9 mouse cellular contexts compared by ENCODE assay signal in the genomic region with DNA sequence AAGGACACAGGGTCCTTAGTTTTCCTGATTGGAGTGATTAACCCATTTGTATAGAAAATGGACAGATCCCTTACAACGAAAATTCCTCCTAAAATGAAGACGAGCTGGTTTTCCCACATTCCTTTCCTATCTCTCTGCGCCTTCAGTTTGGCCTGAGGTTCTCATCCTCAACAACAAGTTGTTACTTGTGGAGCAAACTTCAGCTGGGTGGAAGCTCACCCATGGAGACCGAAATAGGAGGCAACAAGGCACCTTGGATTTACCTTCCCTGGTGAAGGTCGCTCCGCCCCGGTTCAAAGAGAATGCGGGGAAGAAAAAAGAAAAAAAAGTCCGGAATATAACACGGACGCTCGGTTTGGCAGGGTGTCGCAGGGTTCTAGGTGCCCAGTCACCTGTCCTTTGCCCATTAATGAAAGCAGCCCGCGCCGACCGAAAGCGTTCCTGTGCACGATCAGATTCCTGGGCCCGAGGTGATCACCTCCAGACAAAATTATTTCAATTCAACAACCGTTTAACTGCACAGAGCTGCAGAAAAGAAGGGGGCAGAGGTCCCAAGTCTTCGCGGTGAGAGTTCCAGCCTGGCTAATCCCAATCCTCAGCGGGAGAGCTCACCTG. TPM values are rescaled to one million over a fixed set of nuclear protein-coding genes. Genes with fewer than 3 reads are reported as not detected.
A peak's percentile ranks its signal among the peaks of the same experiment; 100 is the strongest.
DNase-seq lines count a peak whose midpoint lies in the region; ATAC-seq and TF ChIP-seq lines count a peak whose summit lies in the region.
"Had no signal": no experiment of that assay in that cellular context is flagged by ENCODE, and none has a peak within 500 bp of the region (broad histone marks: within the 10 kb centered on the region; RNA-seq: fewer than 3 reads in every experiment).

No protein-coding gene starts in this region.

- H3K4me1 ChIP-seq in megakaryocyte, embryonic 14.5 days, result peaks cover 16% of the 10 kb centered on the region
- H3K4me1 ChIP-seq in forebrain, embryonic 14.5 days (ENCODE audit: control insufficient read depth, insufficient read depth, low read length), result no peaks in the 10 kb centered on the region
- 0 out of 2 replicates have a peak, but pooled peaks cover 3% of the 10 kb centered on the region for H3K4me1 ChIP-seq in limb, embryonic 14.5 days (ENCODE audit: control insufficient read depth, insufficient read depth, low read length)
- H3K4me1 ChIP-seq in stomach, embryonic 14.5 days (ENCODE audit: control insufficient read depth, insufficient read depth, low read length), result no peaks in the 10 kb centered on the region

- 6% methylated on average over 24 of the region's 24 CpGs for WGBS in forebrain, embryonic 14.5 days
- 7% methylated on average over 24 of the region's 24 CpGs for WGBS in limb, embryonic 14.5 days
- whole genome bisulfite sequencing in stomach, embryonic 14.5 days, result 7% methylated on average over 24 of the region's 24 CpGs

- H3K4me2 ChIP-seq in forebrain, embryonic 14.5 days (ENCODE audit: low read length), result peak overlapping the region; percentile 49
- peak overlapping the region; percentile 56 for H3K4me2 ChIP-seq in limb, embryonic 14.5 days (replicated peaks; ENCODE audit: low read depth, low read length, severe bottlenecking)
- H3K4me2 ChIP-seq in stomach, embryonic 14.5 days (replicated peaks; ENCODE audit: low read depth, low read length), result peak overlapping the region; percentile 44

- ATAC-seq in megakaryocyte, adult 5-6 weeks (ENCODE audit: poor library complexity, severe bottlenecking), result no peak
- peak; percentile 42; the same call in 1 of the 2 replicates for ATAC-seq in forebrain, embryonic 14.5 days
- no peak for ATAC-seq in limb, embryonic 14.5 days (ENCODE audit: low FRiP score, low read depth)
- 0 out of 2 replicates have a peak, but pooled peaks have one; percentile 1 for ATAC-seq in stomach, embryonic 14.5 days (ENCODE audit: insufficient number of reproducible peaks, insufficient read depth, low FRiP score, low read depth)

- H3K27me3 ChIP-seq in megakaryocyte, embryonic 14.5 days (replicated peaks), result peaks cover 42% of the 10 kb centered on the region
- peaks cover 38% of the 10 kb centered on the region for H3K27me3 ChIP-seq in forebrain, embryonic 14.5 days (replicated peaks; ENCODE audit: control insufficient read depth, insufficient read depth, low read length)
- H3K27me3 ChIP-seq in limb, embryonic 14.5 days (ENCODE audit: control insufficient read depth, insufficient read depth, low read length), result peaks cover 47% of the 10 kb centered on the region
- H3K27me3 ChIP-seq in stomach, embryonic 14.5 days (ENCODE audit: control insufficient read depth, insufficient read depth, low read length), result peaks cover 6% of the 10 kb centered on the region; the same call in 1 of the 2 replicates

- peak overlapping the region; percentile 29 for H3K9ac ChIP-seq in forebrain, embryonic 14.5 days (ENCODE audit: low read length)
- peak overlapping the region; percentile 34; the same call in 1 of the 2 replicates for H3K9ac ChIP-seq in limb, embryonic 14.5 days (ENCODE audit: low read depth, low read length, severe bottlenecking)
- H3K9ac ChIP-seq in stomach, embryonic 14.5 days (replicated peaks; ENCODE audit: low read depth, low read length), result peak overlapping the region; percentile 31; the same call in 1 of the 2 replicates

- no peaks in the 10 kb centered on the region for H3K36me3 ChIP-seq in megakaryocyte, embryonic 14.5 days (replicated peaks; ENCODE audit: low read length)
- H3K36me3 ChIP-seq in forebrain, embryonic 14.5 days (ENCODE audit: control insufficient read depth, insufficient read depth, low read length), result no peaks in the 10 kb centered on the region
- no peaks in the 10 kb centered on the region for H3K36me3 ChIP-seq in limb, embryonic 14.5 days (ENCODE audit: control insufficient read depth, insufficient read depth, low read length)
- no peaks in the 10 kb centered on the region for H3K36me3 ChIP-seq in stomach, embryonic 14.5 days (ENCODE audit: control insufficient read depth, insufficient read depth, low read length)

- H3K4me3 ChIP-seq in megakaryocyte, embryonic 14.5 days (replicated peaks), result peak overlapping the region; percentile 87
- peak overlapping the region; percentile 23 for H3K4me3 ChIP-seq in forebrain, embryonic 14.5 days (ENCODE audit: low read depth, low read length)
- peak overlapping the region; percentile 41 for H3K4me3 ChIP-seq in limb, embryonic 14.5 days (replicated peaks; ENCODE audit: low read length)
- H3K4me3 ChIP-seq in stomach, embryonic 14.5 days (ENCODE audit: low read depth, low read length), result peak overlapping the region; percentile 35

- no peaks in the 10 kb centered on the region for H3K9me3 ChIP-seq in megakaryocyte, embryonic 14.5 days
- no peaks in the 10 kb centered on the region for H3K9me3 ChIP-seq in forebrain, embryonic 14.5 days (replicated peaks; ENCODE audit: control insufficient read depth, low read length)
- H3K9me3 ChIP-seq in limb, embryonic 14.5 days (ENCODE audit: control insufficient read depth, low read length), result no peaks in the 10 kb centered on the region
- no peaks in the 10 kb centered on the region for H3K9me3 ChIP-seq in stomach, embryonic 14.5 days (ENCODE audit: control insufficient read depth, low read depth, low read length)

- no peak overlapping the region for H3K27ac ChIP-seq in forebrain, embryonic 14.5 days (ENCODE audit: low read depth, low read length)
- peak overlapping the region; percentile 26; the same call in 1 of the 2 replicates for H3K27ac ChIP-seq in limb, embryonic 14.5 days (replicated peaks; ENCODE audit: low read depth, low read length)
- peak overlapping the region; percentile 70 for H3K27ac ChIP-seq in stomach, embryonic 14.5 days (ENCODE audit: low read length)

- no peak for DNase-seq in forebrain, embryonic 14.5 days (ENCODE audit: low spot score)
- peak; percentile 34 for DNase-seq in limb, embryonic 14.5 days (ENCODE audit: low spot score)
- DNase-seq in yolk sac, embryonic 10.5 days (ENCODE audit: low spot score), result no peak
- no peak for DNase-seq in gastrocnemius, postnatal 25 days
- no peak for DNase-seq in left cerebral cortex, adult 9 months (ENCODE audit: low spot score in 2 of 2)

- no peak for TF ChIP-seq POLR2A in limb, embryonic 14.5 days (IDR thresholded peaks at IDR 0.05; ENCODE audit: borderline replicate concordance, extremely low read depth, insufficient read depth, insufficient read length)

RNA-seq across cellular contexts. Expression of a gene that starts 0.9 kb away (rescaled TPM):
- not detected in 2 replicates for polyA plus RNA-seq in megakaryocyte, embryonic 14.5 days (2012; ENCODE audit: insufficient read depth, low replicate concordance)
- not detected in 2 replicates for total RNA-seq in megakaryocyte, adult 5-6 weeks (2015)
- not detected in 2 replicates for total RNA-seq in megakaryocyte, adult 5-6 weeks (2017)
- polyA plus RNA-seq in forebrain, embryonic 14.5 days (2014; fragmentation: Nextera tagmentation; extraction: Ambion mirVana), result not detected in 2 replicates
- polyA plus RNA-seq in limb, embryonic 14.5 days (2012; rRNA removed), result 2.9 and 3.9 TPM in 2 replicates
- polyA plus RNA-seq in limb, embryonic 14.5 days (2014; fragmentation: Nextera tagmentation; extraction: Ambion mirVana), result 16.2 and 19.5 TPM in 2 replicates
- 55.8 and 62.7 TPM in 2 replicates for polyA plus RNA-seq in stomach, embryonic 14.5 days (2014; fragmentation: Nextera tagmentation; extraction: Ambion mirVana)
- total RNA-seq in gastrocnemius, postnatal 25 days (2021), result not detected
- total RNA-seq: hematopoietic stem cell, adult 5-6 weeks had no signal

Comparison
In these comparisons a context has a peak if more than half of its experiments do, and no peak if none do; other contexts are left out.
1. H3K4me3 ChIP-seq: peak in every context shown above with its lines; median percentile 87 in megakaryocyte, embryonic 14.5 days; 41 in limb, embryonic 14.5 days; 35 in stomach, embryonic 14.5 days; 23 in forebrain, embryonic 14.5 days.
2. ATAC-seq: peak in forebrain, embryonic 14.5 days (single experiment) and stomach, embryonic 14.5 days (single experiment); none in megakaryocyte, adult 5-6 weeks (single experiment) and limb, embryonic 14.5 days (single experiment).
3. Peak in every context shown above with its lines, with median percentiles within 50 percentile points of each other: H3K4me2 ChIP-seq and H3K9ac ChIP-seq.